Mouse (Mus musculus) hindlimb bud, embryonic 11.5 days (tissue): Measurements from ENCODE around the gene Gemin6.
"Not testable (repeated sequence)": the region's sequence is repeated elsewhere in the genome, so short reads cannot be mapped to it uniquely, and the experiment has no call there.

ENCODE experiments used
- DNase-seq: peaks from one replicate; pipeline ENCODE4 v3.0.0-alpha.2; 2012; ENCODE audit warnings: low read depth, low spot score; ENCODE audit errors: extremely low spot score

The Gemin6 gene

GRCm38 (mm10) chr17:80233844-80234243, 9.6 kb downstream of the Gemin6 start:
- no peak for DNase-seq

GRCm38 (mm10) chr17:80234376-80234775, 10.1 kb downstream of the Gemin6 start:
- DNase-seq: no peak

GRCm38 (mm10) chr17:80235477-80235876, 11.2 kb downstream of the Gemin6 start:
- no peak for DNase-seq

- DNase-seq: no peak
Measured at GRCm38 (mm10) chr17:80236805-80237204, 12.6 kb downstream of the Gemin6 start.

GRCm38 (mm10) chr17:80237475-80237874, 13.2 kb downstream of the Gemin6 start:
- no peak for DNase-seq

- DNase-seq: no peak
Measured at GRCm38 (mm10) chr17:80241594-80241993, 17.4 kb downstream of the Gemin6 start.

GRCm38 (mm10) chr17:80243116-80243515, 18.9 kb downstream of the Gemin6 start:
- no peak for DNase-seq

GRCm38 (mm10) chr17:80252757-80253525, 28.7 kb downstream of the Gemin6 start:
- DNase-seq: no peak

GRCm38 (mm10) chr17:80254421-80254820, 30.2 kb downstream of the Gemin6 start:
- DNase-seq: no peak

- DNase-seq: no peak
Measured at GRCm38 (mm10) chr17:80255208-80255607, 31.0 kb downstream of the Gemin6 start.

- no peak for DNase-seq
Measured at GRCm38 (mm10) chr17:80267065-80267464, 42.8 kb downstream of the Gemin6 start.

- no peak for DNase-seq
Measured at GRCm38 (mm10) chr17:80268151-80268550, 43.9 kb downstream of the Gemin6 start.

GRCm38 (mm10) chr17:80270622-80271021, 46.4 kb downstream of the Gemin6 start:
- not testable (repeated sequence) for DNase-seq
